Mouse (Mus musculus): ENCODE measurements around the gene Slc22a17. TPM values are rescaled to one million over a fixed set of nuclear protein-coding genes. Genes with fewer than 3 reads are reported as not detected.
"Not testable (repeated sequence)": the region's sequence is repeated elsewhere in the genome, so short reads cannot be mapped to it uniquely, and the experiment has no call there.

The Slc22a17 gene
- 148 and 158 TPM in 2 replicates for polyA plus RNA-seq (2015; fragmentation: Nextera tagmentation; extraction: Ambion mirVana)

GRCm38 (mm10) chr14:54912886-54913285, at the start of gene Slc22a17:
Slc22a17 (minus strand) TSS chr14:54913132.
- Histone ChIP-seq H3K27me3 (no peaks in the 10 kb centered on the region), H3K4me2 (peak within 1 kb of the TSS; percentile 97), H3K4me1 (replicated peaks) (peaks cover 52% of the 10 kb centered on the region), H3K4me3 (peak within 1 kb of the TSS; percentile 97), H3K9ac (peak within 1 kb of the TSS; percentile 99), H3K36me3 (peaks cover 45% of the 10 kb centered on the region), H3K27ac (peak within 1 kb of the TSS; percentile 95), H3K9me3 (no peaks in the 10 kb centered on the region)
- peak; percentile 95 for ATAC-seq (ENCODE audit: low FRiP score)
- WGBS, result under 1% methylated on average over 25 of the region's 28 CpGs

- no peak overlapping the region for H3K4me2 ChIP-seq
- no peak overlapping the region for H3K9ac ChIP-seq
- 89% methylated on average over 7 of the region's 7 CpGs for whole genome bisulfite sequencing
- H3K27ac ChIP-seq, result no peak overlapping the region
- no peaks in the 10 kb centered on the region for H3K36me3 ChIP-seq
- 0 out of 2 replicates have a peak, but pooled peaks cover 10% of the 10 kb centered on the region for H3K27me3 ChIP-seq
- no peaks in the 10 kb centered on the region for H3K9me3 ChIP-seq
- no peak for ATAC-seq (ENCODE audit: low FRiP score)
- no peaks in the 10 kb centered on the region for H3K4me1 ChIP-seq (replicated peaks)
- H3K4me3 ChIP-seq, result no peak overlapping the region
Measured at GRCm38 (mm10) chr14:54962714-54963113, 49.8 kb upstream of the Slc22a17 start.

- 81% methylated on average over 5 of the region's 5 CpGs for WGBS
- no peaks in the 10 kb centered on the region for H3K4me1 ChIP-seq (replicated peaks)
- H3K9ac ChIP-seq, result no peak overlapping the region
- 0 out of 2 replicates have a peak, but pooled peaks cover 3% of the 10 kb centered on the region for H3K27me3 ChIP-seq
- no peak for ATAC-seq (ENCODE audit: low FRiP score)
- no peaks in the 10 kb centered on the region for H3K36me3 ChIP-seq
- H3K9me3 ChIP-seq, result no peaks in the 10 kb centered on the region
- H3K4me3 ChIP-seq, result no peak overlapping the region
- H3K27ac ChIP-seq, result no peak overlapping the region
- no peak overlapping the region for H3K4me2 ChIP-seq
Measured at GRCm38 (mm10) chr14:54961487-54961886, 48.6 kb upstream of the Slc22a17 start.

GRCm38 (mm10) chr14:54960769-54961168, 47.8 kb upstream of the Slc22a17 start:
- 0 out of 2 replicates have a peak, but pooled peaks cover 3% of the 10 kb centered on the region for H3K27me3 ChIP-seq
- no peaks in the 10 kb centered on the region for H3K36me3 ChIP-seq
- H3K9me3 ChIP-seq, result no peaks in the 10 kb centered on the region
- no peak for ATAC-seq (ENCODE audit: low FRiP score)
- H3K9ac ChIP-seq, result no peak overlapping the region
- WGBS, result 75% methylated on average over 10 of the region's 10 CpGs
- no peak overlapping the region for H3K4me2 ChIP-seq
- no peak overlapping the region for H3K4me3 ChIP-seq
- H3K4me1 ChIP-seq (replicated peaks), result no peaks in the 10 kb centered on the region
- no peak overlapping the region for H3K27ac ChIP-seq

GRCm38 (mm10) chr14:54959853-54960613, 47.1 kb upstream of the Slc22a17 start:
- H3K4me2 ChIP-seq; H3K27ac ChIP-seq; H3K4me1 ChIP-seq (replicated peaks); H3K4me3 ChIP-seq; H3K27me3 ChIP-seq; H3K9ac ChIP-seq; H3K36me3 ChIP-seq; H3K9me3 ChIP-seq; ATAC-seq (ENCODE audit: low FRiP score): not testable (repeated sequence)
- 93% methylated on average over 12 of the region's 12 CpGs for WGBS

- Histone ChIP-seq H3K27ac (no peak overlapping the region), H3K4me3 (no peak overlapping the region), H3K36me3 (no peaks in the 10 kb centered on the region), H3K27me3 (no peaks in the 10 kb centered on the region), H3K9ac (no peak overlapping the region), H3K4me2 (no peak overlapping the region), H3K9me3 (no peaks in the 10 kb centered on the region), H3K4me1 (replicated peaks) (no peaks in the 10 kb centered on the region)
- 87% methylated on average over 3 of the region's 3 CpGs for WGBS
- no peak for ATAC-seq (ENCODE audit: low FRiP score)
Measured at GRCm38 (mm10) chr14:54959197-54959596, 46.3 kb upstream of the Slc22a17 start.

- no peak for ATAC-seq (ENCODE audit: low FRiP score)
- Histone ChIP-seq H3K9me3 (no peaks in the 10 kb centered on the region), H3K4me1 (replicated peaks) (no peaks in the 10 kb centered on the region), H3K4me2 (no peak overlapping the region), H3K27me3 (no peaks in the 10 kb centered on the region), H3K27ac (no peak overlapping the region), H3K4me3 (no peak overlapping the region), H3K9ac (no peak overlapping the region), H3K36me3 (no peaks in the 10 kb centered on the region)
- 82% methylated on average over 4 of the region's 4 CpGs for WGBS
Measured at GRCm38 (mm10) chr14:54958503-54958902, 45.6 kb upstream of the Slc22a17 start.

GRCm38 (mm10) chr14:54956533-54956932, 43.6 kb upstream of the Slc22a17 start:
- ATAC-seq (ENCODE audit: low FRiP score), result no peak
- WGBS, result 91% methylated on average over 9 of the region's 9 CpGs

GRCm38 (mm10) chr14:54955481-54955880, 42.5 kb upstream of the Slc22a17 start:
- H3K27me3 ChIP-seq, result no peaks in the 10 kb centered on the region
- ATAC-seq (ENCODE audit: low FRiP score), result no peak
- no peak overlapping the region for H3K4me3 ChIP-seq
- no peaks in the 10 kb centered on the region for H3K4me1 ChIP-seq (replicated peaks)
- H3K4me2 ChIP-seq, result no peak overlapping the region
- no peaks in the 10 kb centered on the region for H3K36me3 ChIP-seq
- 96% methylated on average over 3 of the region's 3 CpGs for WGBS
- H3K9me3 ChIP-seq, result no peaks in the 10 kb centered on the region
- no peak overlapping the region for H3K9ac ChIP-seq
- H3K27ac ChIP-seq, result no peak overlapping the region

More at GRCm38 (mm10) chr14:54956533-54956932, 43.6 kb upstream of the Slc22a17 start:
- H3K4me3 ChIP-seq, result no peak overlapping the region
- no peaks in the 10 kb centered on the region for H3K27me3 ChIP-seq
- no peak overlapping the region for H3K27ac ChIP-seq
- H3K9me3 ChIP-seq, result no peaks in the 10 kb centered on the region
- no peak overlapping the region for H3K4me2 ChIP-seq
- H3K9ac ChIP-seq, result no peak overlapping the region
- H3K36me3 ChIP-seq, result no peaks in the 10 kb centered on the region
- H3K4me1 ChIP-seq (replicated peaks), result no peaks in the 10 kb centered on the region

- no peak for ATAC-seq (ENCODE audit: low FRiP score)
- Histone ChIP-seq H3K27ac (no peak overlapping the region), H3K4me2 (no peak overlapping the region), H3K9me3 (no peaks in the 10 kb centered on the region), H3K4me1 (replicated peaks) (no peaks in the 10 kb centered on the region), H3K9ac (no peak overlapping the region), H3K36me3 (no peaks in the 10 kb centered on the region), H3K27me3 (0 out of 2 replicates have a peak, but pooled peaks cover 5% of the 10 kb centered on the region), H3K4me3 (no peak overlapping the region)
- 82% methylated on average over 3 of the region's 3 CpGs for WGBS
Measured at GRCm38 (mm10) chr14:54954474-54954873, 41.5 kb upstream of the Slc22a17 start.

GRCm38 (mm10) chr14:54953664-54954206, 40.8 kb upstream of the Slc22a17 start:
- Histone ChIP-seq H3K36me3 (no peaks in the 10 kb centered on the region), H3K9ac (no peak overlapping the region), H3K4me1 (replicated peaks) (no peaks in the 10 kb centered on the region), H3K4me2 (no peak overlapping the region), H3K9me3 (no peaks in the 10 kb centered on the region), H3K4me3 (no peak overlapping the region), H3K27me3 (0 out of 2 replicates have a peak, but pooled peaks cover 5% of the 10 kb centered on the region), H3K27ac (no peak overlapping the region)
- no peak for ATAC-seq (ENCODE audit: low FRiP score)
- WGBS, result 96% methylated on average over 8 of the region's 8 CpGs

GRCm38 (mm10) chr14:54951587-54951986, 38.7 kb upstream of the Slc22a17 start:
- no peak overlapping the region for H3K9ac ChIP-seq
- no peak overlapping the region for H3K4me2 ChIP-seq
- ATAC-seq (ENCODE audit: low FRiP score), result no peak
- 84% methylated on average over 6 of the region's 6 CpGs for WGBS
- no peak overlapping the region for H3K27ac ChIP-seq
- H3K4me3 ChIP-seq, result no peak overlapping the region
- H3K4me1 ChIP-seq (replicated peaks), result no peaks in the 10 kb centered on the region
- 0 out of 2 replicates have a peak, but pooled peaks cover 5% of the 10 kb centered on the region for H3K27me3 ChIP-seq
- no peaks in the 10 kb centered on the region for H3K36me3 ChIP-seq
- H3K9me3 ChIP-seq, result no peaks in the 10 kb centered on the region

Measured in hindbrain, embryonic 13.5 days (tissue).